Mouse (Mus musculus) limb, embryonic 13.5 days (tissue): ENCODE data around the gene Tspan9. TPM values are rescaled to one million over a fixed set of nuclear protein-coding genes. Genes with fewer than 3 reads are reported as not detected.

Experiments
- ATAC-seq: fragments of 200-750 bp; cut with Nextera tagmentation; 2 replicates; pipeline ENCODE4 v1.8.0; 2017; ENCODE audit warnings: low read depth, moderate number of reproducible peaks, moderate TSS enrichment; ENCODE audit not compliant: low FRiP score
- H3K27ac ChIP-seq: fragments of 300-500 bp; sonication (generic); 2 replicates; pipeline ENCODE4 v1.5.1; 2015; ENCODE audit warnings: inconsistent platforms, mild to moderate bottlenecking, moderate library complexity
- H3K27me3 ChIP-seq: fragments of 300-500 bp; sonication (generic); 2 replicates; pipeline ENCODE4 v1.6.1; 2015; ENCODE audit warnings: mild to moderate bottlenecking, inconsistent platforms
- H3K36me3 ChIP-seq: fragments of 300-500 bp; sonication (generic); 2 replicates; pipeline ENCODE4 v1.6.1; 2015; ENCODE audit warnings: inconsistent platforms, mild to moderate bottlenecking, moderate library complexity
- H3K4me1 ChIP-seq: fragments of 300-500 bp; sonication (generic); 2 replicates; pipeline ENCODE4 v1.6.1; 2015; ENCODE audit warnings: inconsistent platforms
- H3K4me2 ChIP-seq: fragments of 300-500 bp; sonication (generic); replicated peaks from 2 replicates; pipeline ENCODE4 v1.6.1; 2015; ENCODE audit warnings: inconsistent platforms, mild to moderate bottlenecking, moderate library complexity
- H3K4me3 ChIP-seq: fragments of 300-500 bp; sonication (generic); 2 replicates; pipeline ENCODE4 v1.5.1; 2015; ENCODE audit warnings: moderate library complexity, mild to moderate bottlenecking, inconsistent platforms
- H3K9ac ChIP-seq: fragments of 300-500 bp; sonication (generic); 2 replicates; pipeline ENCODE4 v1.6.1; 2015; ENCODE audit warnings: mild to moderate bottlenecking, inconsistent platforms
- H3K9me3 ChIP-seq: fragments of 300-500 bp; sonication (generic); 2 replicates; pipeline ENCODE4 v1.6.1; 2016; ENCODE audit warnings: inconsistent platforms
- WGBS: fragments of 180-500 bp; shearing (Covaris S2); methylation state at CpG from one replicate; pipeline ENCODE4 v1.1.7; 2015; 5-methylcytosine and 5-hydroxymethylcytosine counted together
- polyA plus RNA-seq: library from polyadenylated mRNA; unstranded; fragments of >200 nt; fragmentation: Nextera tagmentation; extraction: Ambion mirVana; gene quantifications from 2 replicates; pipeline ENCODE4 v1.2.1, GENCODE M21; 2015

Gene Tspan9
- polyA plus RNA-seq, 1 experiment from 2014 or later: 125 TPM

DNA sequence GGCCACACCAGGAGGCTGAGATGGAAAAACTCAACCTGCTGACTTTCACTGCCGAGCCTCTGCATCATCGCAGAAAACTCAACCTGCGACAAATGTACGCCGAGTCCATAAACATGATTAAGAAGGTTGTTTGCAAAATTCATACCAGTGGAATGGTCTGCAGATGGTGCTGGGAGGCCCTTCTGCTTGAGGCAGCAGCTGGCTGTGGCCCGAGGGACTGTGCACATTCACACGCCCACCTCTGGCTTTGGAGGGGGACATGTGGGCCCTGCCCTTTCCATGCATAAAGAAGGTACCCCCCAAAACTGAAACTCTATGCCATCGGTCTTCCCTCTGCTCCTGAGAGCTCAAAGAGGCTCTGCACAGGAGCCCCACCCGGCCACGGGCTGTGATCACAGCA lies 141.3 kb downstream of the Tspan9 start:
- Histone ChIP-seq H3K4me1 (peaks cover 38% of the 10 kb centered on the region), H3K9me3 (no peaks in the 10 kb centered on the region), H3K4me2 (no peak overlapping the region), H3K27ac (no peak overlapping the region), H3K27me3 (no peaks in the 10 kb centered on the region), H3K36me3 (peaks cover 3% of the 10 kb centered on the region), H3K4me3 (no peak overlapping the region), H3K9ac (peak overlapping the region; percentile 40)
- ATAC-seq: no peak
- 44% methylated on average over 10 of the region's 10 CpGs for WGBS

DNA sequence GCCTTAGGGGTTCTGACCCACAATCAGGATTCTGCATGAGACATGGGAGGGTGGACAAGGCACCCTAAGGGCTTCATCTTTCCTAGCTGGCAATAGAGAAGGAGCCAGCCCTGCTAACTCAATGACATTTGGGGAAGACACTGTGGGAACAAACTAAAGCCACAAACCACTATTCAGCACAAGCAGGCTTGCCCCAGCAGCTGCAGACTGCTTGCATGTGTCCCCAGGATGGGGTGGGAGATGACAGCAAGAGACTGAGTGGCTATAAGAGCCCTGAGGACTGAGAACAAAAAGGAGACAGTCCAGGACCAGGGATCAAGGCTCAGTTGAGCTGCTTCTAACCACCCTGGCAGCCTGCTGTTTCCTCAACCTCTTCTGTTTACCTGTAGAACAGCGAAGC lies 141.8 kb downstream of the Tspan9 start:
- no peaks in the 10 kb centered on the region for H3K27me3 ChIP-seq
- WGBS: 68% methylated on average over 1 of the region's 1 CpGs
- H3K4me3 ChIP-seq: no peak overlapping the region
- peaks cover 3% of the 10 kb centered on the region for H3K36me3 ChIP-seq
- H3K27ac ChIP-seq: no peak overlapping the region
- H3K9ac ChIP-seq: peak overlapping the region; percentile 40
- H3K9me3 ChIP-seq: no peaks in the 10 kb centered on the region
- no peak overlapping the region for H3K4me2 ChIP-seq
- H3K4me1 ChIP-seq: peaks cover 37% of the 10 kb centered on the region
- no peak for ATAC-seq

DNA sequence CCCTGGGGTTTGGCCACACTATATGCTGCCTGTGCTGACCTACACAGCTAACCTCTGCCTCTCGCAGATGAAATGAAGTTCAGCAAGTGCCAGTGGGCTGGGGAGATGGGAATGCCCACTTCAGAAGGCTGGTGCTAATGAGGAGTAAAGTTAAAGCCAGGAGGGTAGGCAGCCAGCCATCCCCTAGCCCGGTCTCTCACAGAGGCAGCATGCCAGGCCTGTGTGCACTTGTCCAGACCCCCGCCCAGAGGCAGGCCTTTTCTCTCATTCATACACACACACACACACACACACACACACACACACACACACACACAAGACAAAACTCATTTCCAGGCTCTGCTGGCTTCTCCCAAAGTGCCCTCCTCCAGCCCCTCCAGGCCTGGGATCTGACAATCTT lies 142.6 kb downstream of the Tspan9 start:
- no peak overlapping the region for H3K9ac ChIP-seq
- H3K4me2 ChIP-seq: no peak overlapping the region
- peaks cover 32% of the 10 kb centered on the region for H3K4me1 ChIP-seq
- H3K27me3 ChIP-seq: no peaks in the 10 kb centered on the region
- no peaks in the 10 kb centered on the region for H3K9me3 ChIP-seq
- H3K36me3 ChIP-seq: peaks cover 3% of the 10 kb centered on the region
- no peak overlapping the region for H3K4me3 ChIP-seq
- 72% methylated on average over 3 of the region's 3 CpGs for WGBS
- H3K27ac ChIP-seq: no peak overlapping the region
- ATAC-seq: no peak

DNA sequence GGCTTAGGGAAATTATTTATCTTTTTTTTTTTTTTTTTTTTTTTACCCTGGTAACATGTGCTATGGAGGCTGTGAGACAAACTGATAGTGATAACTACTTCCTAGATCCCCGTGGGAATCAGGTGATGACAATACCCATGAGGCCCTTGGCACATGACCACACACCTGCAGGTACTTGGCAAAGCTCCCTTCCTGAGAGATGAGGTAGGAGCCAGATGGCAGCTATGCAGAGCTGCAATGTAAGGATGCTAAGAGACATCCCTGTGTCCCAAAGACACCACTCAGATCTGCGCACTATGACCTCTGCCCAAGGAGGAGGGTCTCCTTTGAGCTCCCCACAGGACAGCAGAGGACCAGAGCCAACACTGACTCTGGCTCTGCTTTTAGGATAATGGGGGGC lies 144.3 kb downstream of the Tspan9 start:
- Histone ChIP-seq H3K9me3 (no peaks in the 10 kb centered on the region), H3K4me2 (no peak overlapping the region), H3K4me3 (no peak overlapping the region), H3K27me3 (no peaks in the 10 kb centered on the region), H3K27ac (no peak overlapping the region), H3K9ac (no peak overlapping the region), H3K36me3 (peaks cover 3% of the 10 kb centered on the region), H3K4me1 (peaks cover 32% of the 10 kb centered on the region)
- WGBS: 90% methylated on average over 2 of the region's 2 CpGs
- ATAC-seq: no peak

DNA sequence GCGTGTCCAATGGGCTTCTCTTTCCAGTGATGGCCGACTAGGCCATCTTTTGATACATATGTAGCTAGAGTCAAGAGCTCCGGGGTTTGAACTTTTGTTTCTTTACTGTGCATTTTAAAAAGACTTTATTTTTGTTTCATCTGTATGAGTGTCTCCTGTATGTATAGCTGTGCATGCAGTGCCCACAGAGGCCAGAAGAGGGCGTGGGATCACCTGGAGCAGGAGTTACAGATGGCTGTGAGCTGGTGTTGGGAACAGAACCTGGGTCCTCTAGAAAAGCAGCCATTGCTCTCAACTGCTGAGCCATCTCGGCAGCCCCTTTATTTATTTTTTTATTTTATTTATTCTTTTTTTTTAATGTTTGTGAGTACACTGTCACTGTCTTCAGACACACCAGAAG lies 146.5 kb downstream of the Tspan9 start:
- Histone ChIP-seq H3K27me3 (no peaks in the 10 kb centered on the region), H3K4me2 (no peak overlapping the region), H3K36me3 (peaks cover 9% of the 10 kb centered on the region), H3K4me1 (peaks cover 17% of the 10 kb centered on the region), H3K9me3 (no peaks in the 10 kb centered on the region), H3K27ac (no peak overlapping the region), H3K9ac (no peak overlapping the region), H3K4me3 (no peak overlapping the region)
- WGBS: 89% methylated on average over 5 of the region's 5 CpGs
- no peak for ATAC-seq

DNA sequence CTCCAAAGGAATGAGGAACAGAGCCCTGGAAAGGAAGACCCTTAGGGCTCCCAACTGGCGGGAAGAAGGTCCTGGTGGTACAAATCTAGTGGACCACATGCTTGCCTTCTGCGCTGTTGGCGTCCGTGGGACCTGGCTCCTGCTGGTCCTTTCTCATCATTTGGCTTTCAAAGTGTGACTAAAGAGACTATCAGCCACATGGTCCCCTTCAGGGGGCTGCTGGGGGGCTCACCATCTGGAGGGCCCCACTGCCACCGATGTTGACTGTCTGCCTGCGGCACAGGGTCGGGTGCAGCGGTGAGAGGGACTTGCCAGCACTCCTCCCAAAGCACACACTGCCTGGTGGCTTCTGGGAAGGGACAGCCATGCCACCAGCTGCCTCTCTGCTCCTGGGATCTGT lies 150.4 kb downstream of the Tspan9 start:
- 88% methylated on average over 8 of the region's 8 CpGs for WGBS

DNA sequence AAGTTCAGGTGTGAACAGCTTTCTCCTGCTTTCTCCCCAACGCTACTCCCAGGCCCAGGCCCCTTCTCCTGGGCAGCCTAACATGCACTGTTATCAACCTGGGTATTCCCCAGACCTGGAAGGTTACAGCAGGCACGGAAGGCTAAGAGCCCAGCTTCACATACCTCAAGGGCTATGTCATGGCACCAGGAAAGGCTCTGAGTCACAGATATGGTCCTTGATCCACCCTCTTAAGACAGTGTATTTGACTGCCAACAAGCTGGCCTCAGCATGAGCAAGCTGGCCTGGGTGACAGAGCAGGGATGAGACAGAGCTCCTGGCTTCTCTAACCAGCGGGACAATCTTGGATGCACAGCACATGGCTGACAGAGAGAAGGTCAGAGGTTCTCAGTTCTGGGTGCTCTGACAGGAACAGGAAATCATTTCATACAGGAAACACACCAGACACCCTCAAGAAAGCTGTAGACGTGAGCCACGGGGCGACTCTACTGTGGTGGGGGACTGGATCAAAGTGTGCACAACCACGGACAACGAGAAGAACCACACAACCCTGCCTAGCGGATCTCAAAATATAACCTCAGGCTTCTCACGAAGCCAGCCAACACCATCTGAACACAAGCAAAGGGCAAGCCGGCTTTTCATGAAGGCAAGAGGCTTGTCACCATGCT lies 151.8 kb downstream of the Tspan9 start:
- ATAC-seq: no peak
- Histone ChIP-seq H3K9me3 (no peaks in the 10 kb centered on the region), H3K4me2 (no peak overlapping the region), H3K27me3 (no peaks in the 10 kb centered on the region), H3K4me3 (no peak overlapping the region), H3K4me1 (peaks cover 22% of the 10 kb centered on the region), H3K9ac (no peak overlapping the region), H3K36me3 (0 out of 2 replicates have a peak, but pooled peaks cover 6% of the 10 kb centered on the region), H3K27ac (no peak overlapping the region)
- 76% methylated on average over 11 of the region's 11 CpGs for WGBS

More for the DNA sequence above, 150.4 kb downstream of the Tspan9 start:
- Histone ChIP-seq H3K4me2 (no peak overlapping the region), H3K36me3 (peaks cover 9% of the 10 kb centered on the region), H3K27ac (no peak overlapping the region), H3K27me3 (no peaks in the 10 kb centered on the region), H3K9ac (no peak overlapping the region), H3K4me1 (peaks cover 20% of the 10 kb centered on the region), H3K4me3 (no peak overlapping the region), H3K9me3 (no peaks in the 10 kb centered on the region)
- no peak for ATAC-seq

DNA sequence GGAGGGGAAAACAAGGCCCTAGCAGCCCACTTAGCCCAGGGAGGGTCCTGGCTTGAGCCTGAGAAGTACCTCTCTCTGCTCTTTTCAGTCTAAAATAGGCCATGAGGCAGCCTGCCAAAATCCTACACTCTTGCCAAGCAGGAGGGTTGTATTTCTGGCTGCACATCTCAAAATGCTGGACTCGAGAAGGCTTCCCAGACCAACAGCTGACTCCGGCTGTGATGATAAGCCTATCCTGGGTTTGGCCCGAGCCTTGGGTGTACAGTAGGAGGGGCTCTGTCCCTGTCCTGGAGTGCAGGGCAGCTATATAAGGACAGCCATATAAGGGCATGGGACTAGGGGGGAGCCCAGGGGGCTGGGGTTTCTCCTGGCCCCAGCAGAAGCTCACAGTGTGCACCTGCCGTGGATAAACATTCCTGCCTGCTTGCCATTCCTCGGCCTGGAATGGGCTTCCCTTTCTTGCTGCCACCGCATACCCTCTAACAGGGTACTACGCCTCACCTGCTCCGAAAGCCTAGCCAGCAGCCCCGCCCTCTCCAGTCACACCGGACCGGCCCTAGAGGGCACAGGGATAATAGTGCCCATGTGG lies 153.7 kb downstream of the Tspan9 start:
- Histone ChIP-seq H3K4me2 (no peak overlapping the region), H3K27ac (peak overlapping the region; percentile 22; the same call in 1 of the 2 replicates), H3K27me3 (no peaks in the 10 kb centered on the region), H3K4me3 (no peak overlapping the region), H3K4me1 (peaks cover 40% of the 10 kb centered on the region), H3K36me3 (0 out of 2 replicates have a peak, but pooled peaks cover 6% of the 10 kb centered on the region), H3K9me3 (no peaks in the 10 kb centered on the region), H3K9ac (no peak overlapping the region)
- ATAC-seq: peak; percentile 90
- WGBS: 62% methylated on average over 11 of the region's 11 CpGs

DNA sequence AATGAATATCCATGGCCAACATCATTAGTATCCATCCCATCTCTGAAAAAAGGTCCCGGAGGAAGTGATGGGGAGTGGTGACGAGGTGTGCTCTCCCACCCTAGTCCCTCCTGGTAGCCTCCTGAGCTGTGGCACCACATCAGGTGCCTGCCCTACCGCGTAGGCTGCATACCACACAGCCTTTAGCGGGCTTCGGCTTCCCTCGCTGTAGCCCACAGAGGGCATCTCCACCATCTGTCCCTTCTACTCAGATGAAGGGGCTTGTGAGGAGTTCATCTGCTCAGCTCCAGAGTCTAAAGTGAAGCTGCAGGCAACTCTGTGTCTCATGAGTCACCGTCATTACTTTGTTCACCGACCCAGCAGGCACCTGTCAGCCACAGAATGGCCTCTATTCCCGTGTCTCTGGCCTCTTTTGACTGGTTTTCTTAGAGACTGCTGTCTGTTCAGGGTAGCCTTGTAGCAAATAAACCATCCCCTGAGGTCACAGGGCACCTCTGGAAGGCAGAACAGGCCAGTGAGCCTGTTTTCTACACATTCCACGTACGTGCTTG lies 154.4 kb downstream of the Tspan9 start:
- H3K27ac ChIP-seq: peak overlapping the region; percentile 22; the same call in 1 of the 2 replicates
- no peak overlapping the region for H3K4me2 ChIP-seq
- H3K36me3 ChIP-seq: 0 out of 2 replicates have a peak, but pooled peaks cover 6% of the 10 kb centered on the region
- H3K27me3 ChIP-seq: no peaks in the 10 kb centered on the region
- H3K4me3 ChIP-seq: no peak overlapping the region
- 84% methylated on average over 12 of the region's 12 CpGs for WGBS
- H3K9ac ChIP-seq: no peak overlapping the region
- H3K9me3 ChIP-seq: no peaks in the 10 kb centered on the region
- ATAC-seq: no peak
- peaks cover 40% of the 10 kb centered on the region for H3K4me1 ChIP-seq

DNA sequence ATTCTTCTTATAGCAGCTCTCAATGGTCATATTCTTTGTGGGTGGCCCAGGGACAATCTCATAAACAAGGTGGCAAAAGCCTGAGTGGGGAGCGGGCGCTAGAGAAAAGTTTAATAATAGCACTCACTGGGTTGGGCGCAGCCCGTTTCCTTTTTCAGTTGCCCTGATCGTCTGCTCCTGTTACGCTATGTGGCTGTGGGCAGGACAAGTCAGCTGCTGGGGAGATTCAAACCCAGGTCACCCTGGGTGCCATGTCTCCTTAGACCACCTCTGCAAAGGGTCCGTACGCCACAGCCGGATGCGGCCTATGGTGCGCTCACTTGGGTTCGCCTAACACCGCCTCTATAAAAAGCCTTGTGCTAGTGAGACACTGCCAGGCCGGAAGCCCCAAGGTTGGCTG lies 156.0 kb downstream of the Tspan9 start:
- H3K9ac ChIP-seq: no peak overlapping the region
- no peak overlapping the region for H3K4me2 ChIP-seq
- no peak for ATAC-seq
- H3K27ac ChIP-seq: no peak overlapping the region
- no peaks in the 10 kb centered on the region for H3K27me3 ChIP-seq
- no peaks in the 10 kb centered on the region for H3K9me3 ChIP-seq
- no peaks in the 10 kb centered on the region for H3K36me3 ChIP-seq
- no peak overlapping the region for H3K4me3 ChIP-seq
- H3K4me1 ChIP-seq: peaks cover 40% of the 10 kb centered on the region
- WGBS: 86% methylated on average over 14 of the region's 14 CpGs

DNA sequence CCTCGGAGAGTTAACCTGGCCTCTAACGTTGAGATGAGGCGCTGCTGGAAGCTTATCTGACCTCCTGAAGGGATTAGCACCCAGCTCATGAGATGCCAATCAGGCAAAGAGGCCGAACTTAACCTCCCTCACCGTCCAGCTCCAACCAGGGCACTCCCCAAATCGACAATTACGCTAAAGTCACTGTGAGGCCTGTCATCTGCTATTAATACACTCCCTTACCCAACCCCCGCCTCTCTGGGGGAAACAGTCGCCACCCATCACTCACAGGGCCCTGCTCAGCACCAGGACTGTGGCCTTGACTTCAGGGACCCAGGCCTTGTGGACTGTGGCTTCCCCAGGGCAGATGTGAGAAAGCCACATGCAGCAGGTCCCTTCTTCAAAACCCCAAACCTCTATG lies 157.0 kb downstream of the Tspan9 start:
- Histone ChIP-seq H3K27me3 (no peaks in the 10 kb centered on the region), H3K4me2 (no peak overlapping the region), H3K27ac (no peak overlapping the region), H3K9me3 (no peaks in the 10 kb centered on the region), H3K9ac (0 out of 2 replicates have a peak overlapping the region, but pooled peaks have one; percentile 19), H3K36me3 (no peaks in the 10 kb centered on the region), H3K4me3 (no peak overlapping the region), H3K4me1 (peaks cover 42% of the 10 kb centered on the region)
- WGBS: 24% methylated on average over 9 of the region's 9 CpGs
- no peak for ATAC-seq

DNA sequence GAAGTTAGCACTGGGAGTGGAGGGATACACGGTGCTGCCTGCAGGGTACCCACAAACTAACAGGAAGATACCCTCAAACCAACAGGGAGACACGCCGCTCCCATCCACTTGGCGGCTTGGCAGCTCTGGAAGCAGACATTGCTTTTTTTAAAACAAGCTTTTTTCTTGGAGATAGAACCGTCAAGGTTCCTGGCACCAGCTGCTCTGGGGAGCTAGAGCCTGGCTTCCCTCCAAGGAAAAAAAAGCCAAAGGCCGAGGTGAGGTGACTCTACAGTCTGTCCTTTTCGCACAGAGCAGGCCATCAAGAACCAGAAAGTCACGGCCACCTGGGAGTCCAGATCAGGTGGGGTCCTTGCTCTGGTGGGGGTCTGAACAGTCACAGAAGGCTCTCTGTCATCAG lies 162.2 kb downstream of the Tspan9 start:
- WGBS: 65% methylated on average over 8 of the region's 8 CpGs

More for the DNA sequence above, 162.2 kb downstream of the Tspan9 start:
- Histone ChIP-seq H3K4me2 (no peak overlapping the region), H3K4me1 (peaks cover 42% of the 10 kb centered on the region), H3K27me3 (peaks cover 4% of the 10 kb centered on the region; the same call in 1 of the 2 replicates), H3K36me3 (no peaks in the 10 kb centered on the region), H3K9ac (no peak overlapping the region), H3K27ac (no peak overlapping the region), H3K4me3 (no peak overlapping the region), H3K9me3 (no peaks in the 10 kb centered on the region)
- no peak for ATAC-seq
